Mouse (Mus musculus): ENCODE results near the gene Dtx4.

DNA sequence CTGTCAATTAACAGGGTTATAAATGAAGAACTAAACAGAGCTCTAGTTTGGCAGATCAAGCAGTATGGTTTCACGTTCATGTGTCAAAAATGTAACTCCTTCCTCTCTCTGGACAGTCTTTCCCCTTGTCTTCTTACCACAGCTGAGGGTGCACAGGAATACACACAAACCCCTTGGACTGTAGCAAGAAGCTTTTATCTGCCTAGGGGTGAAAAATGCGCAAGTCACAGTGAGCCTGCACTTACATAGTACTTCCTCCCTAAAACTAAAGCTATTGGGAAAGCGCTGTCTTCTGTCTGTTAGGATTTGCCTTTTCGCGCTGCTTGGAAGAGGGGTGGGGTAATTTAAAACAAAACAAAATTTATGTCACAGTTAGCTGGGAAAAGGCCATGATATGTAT lies 37.1 kb downstream of the Dtx4 start:
- TF ChIP-seq POLR2A (IDR thresholded peaks at IDR 0.05; ENCODE audit: borderline replicate concordance, extremely low read depth, insufficient read depth, insufficient read length, poor library complexity, severe bottlenecking): no peak
- TF ChIP-seq CTCF (IDR thresholded peaks at IDR 0.05; ENCODE audit: borderline replicate concordance, extremely low read depth, insufficient read depth, insufficient read length): no peak
